Mouse (Mus musculus) limb, embryonic 10.5 days (tissue): ENCODE measurements around the gene Gm9817. TPM values are rescaled to one million over a fixed set of nuclear protein-coding genes. Genes with fewer than 3 reads are reported as not detected.
"Not testable (repeated sequence)": the region's sequence is repeated elsewhere in the genome, so short reads cannot be mapped to it uniquely, and the experiment has no call there.

Experiments
- DNase-seq: peaks from one replicate; pipeline ENCODE4 v3.0.0-alpha.2; 2017; ENCODE audit warnings: low spot score
- H3K27ac ChIP-seq: fragments of 300-500 bp; sonication (generic); 2 replicates; pipeline ENCODE4 v1.5.1; 2016; ENCODE audit warnings: mild to moderate bottlenecking
- H3K27me3 ChIP-seq: fragments of 300-500 bp; sonication (generic); 2 replicates; pipeline ENCODE4 v1.6.1; 2016; ENCODE audit warnings: low read depth, mild to moderate bottlenecking; ENCODE audit not compliant: poor library complexity, severe bottlenecking
- H3K36me3 ChIP-seq: fragments of 300-500 bp; sonication (generic); 2 replicates; pipeline ENCODE4 v1.6.1; 2016; ENCODE audit warnings: mild to moderate bottlenecking, moderate library complexity
- H3K4me1 ChIP-seq: fragments of 300-500 bp; sonication (generic); 2 replicates; pipeline ENCODE4 v1.6.1; 2016
- H3K4me3 ChIP-seq: fragments of 300-500 bp; sonication (generic); 2 replicates; pipeline ENCODE4 v1.5.1; 2016; ENCODE audit warnings: mild to moderate bottlenecking, moderate library complexity
- H3K9me3 ChIP-seq: fragments of 300-500 bp; sonication (generic); replicated peaks from 2 replicates; pipeline ENCODE4 v1.6.1; 2016; ENCODE audit warnings: mild to moderate bottlenecking
- WGBS: fragments of 180-500 bp; shearing (Covaris S2); methylation state at CpG from one replicate; pipeline ENCODE4 v1.1.7; 2016; 5-methylcytosine and 5-hydroxymethylcytosine counted together
- polyA plus RNA-seq: library from polyadenylated mRNA; unstranded; fragments of >200 nt; fragmentation: Nextera tagmentation; extraction: Ambion mirVana; gene quantifications from 2 replicates; pipeline ENCODE4 v1.2.1, GENCODE M21; 2016

Gene Gm9817
- polyA plus RNA-seq = not detected in 2 replicates

DNA sequence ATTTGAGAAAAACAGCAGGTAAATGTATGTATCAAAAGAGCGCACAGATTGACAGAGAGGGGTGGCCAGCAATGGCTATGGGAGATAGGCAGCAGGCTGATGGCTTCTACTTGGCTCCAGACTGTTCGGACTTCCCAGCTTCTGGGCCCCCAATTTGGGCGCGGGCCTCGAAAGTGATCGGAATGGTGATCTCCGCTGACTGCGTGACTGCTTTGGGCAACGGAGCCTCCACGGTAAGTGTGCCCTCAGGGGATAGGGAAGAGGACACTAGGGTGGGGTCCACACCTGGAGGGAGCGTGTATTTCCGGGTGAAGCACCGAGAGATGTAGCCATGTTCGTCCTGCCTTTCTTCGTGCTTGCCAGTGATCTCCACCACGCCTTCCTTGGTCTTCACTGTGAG, at the start of gene Gm9817:
TSS of gene Gm9817 (plus strand) at position 301 of the 400 bp plus-strand sequence.
- Histone ChIP-seq H3K27me3 (peaks cover 21% of the 10 kb centered on the region), H3K4me3 (peak within 1 kb of the TSS; percentile 8; the same call in 1 of the 2 replicates)
- H3K27ac ChIP-seq, H3K4me1 ChIP-seq, H3K9me3 ChIP-seq, DNase-seq, H3K36me3 ChIP-seq: not testable (repeated sequence)
- WGBS = 58% methylated on average over 16 of the region's 16 CpGs

- Histone ChIP-seq H3K27me3 (no peaks in the 10 kb centered on the region), H3K4me3 (no peak overlapping the region), H3K9me3 (no peaks in the 10 kb centered on the region), H3K4me1 (peaks cover 45% of the 10 kb centered on the region), H3K36me3 (no peaks in the 10 kb centered on the region), H3K27ac (no peak overlapping the region)
- 91% methylated on average over 1 of the region's 1 CpGs for WGBS
- DNase-seq = no peak
Measured at GRCm38 (mm10) chr13:45029791-45030190, 48.7 kb upstream of the Gm9817 start.

GRCm38 (mm10) chr13:45030830-45031229, 47.7 kb upstream of the Gm9817 start:
- Histone ChIP-seq H3K4me3 (no peak overlapping the region), H3K9me3 (no peaks in the 10 kb centered on the region), H3K4me1 (peaks cover 50% of the 10 kb centered on the region), H3K27ac (peak overlapping the region; percentile 30; the same call in 1 of the 2 replicates), H3K27me3 (no peaks in the 10 kb centered on the region), H3K36me3 (no peaks in the 10 kb centered on the region)
- WGBS = 19% methylated on average over 12 of the region's 12 CpGs
- DNase-seq = peak; percentile 94

- no peaks in the 10 kb centered on the region for H3K27me3 ChIP-seq
- DNase-seq = no peak
- H3K4me1 ChIP-seq = peaks cover 55% of the 10 kb centered on the region
- 74% methylated on average over 10 of the region's 10 CpGs for WGBS
- H3K9me3 ChIP-seq = no peaks in the 10 kb centered on the region
- no peaks in the 10 kb centered on the region for H3K36me3 ChIP-seq
- H3K27ac ChIP-seq = 0 out of 2 replicates have a peak overlapping the region, but pooled peaks have one; percentile 30
- H3K4me3 ChIP-seq = no peak overlapping the region
Measured at GRCm38 (mm10) chr13:45031314-45031713, 47.2 kb upstream of the Gm9817 start.

DNA sequence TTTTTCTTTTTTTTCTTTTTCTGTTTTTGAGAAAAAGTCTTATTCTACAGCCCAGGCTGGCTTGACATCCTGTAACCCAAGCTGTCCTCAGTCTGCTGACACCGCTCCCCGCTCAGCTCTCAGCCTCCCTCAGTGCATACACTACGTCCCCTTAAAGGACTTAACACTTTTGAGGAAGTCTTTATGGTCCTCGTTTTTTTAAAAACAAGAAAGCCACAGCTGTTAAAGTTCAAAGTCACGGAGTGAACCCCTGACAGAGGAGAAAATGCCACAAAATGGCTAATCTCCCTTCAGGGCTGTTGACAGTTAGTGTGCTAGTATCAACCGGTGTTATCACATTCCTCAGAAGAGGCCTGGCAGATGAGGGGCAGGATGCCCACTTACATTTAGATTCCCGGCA, 46.7 kb upstream of the Gm9817 start:
- DNase-seq = peak; percentile 30
- Histone ChIP-seq H3K27ac (peak overlapping the region; percentile 0; the same call in 1 of the 2 replicates), H3K4me1 (peaks cover 59% of the 10 kb centered on the region)

DNA sequence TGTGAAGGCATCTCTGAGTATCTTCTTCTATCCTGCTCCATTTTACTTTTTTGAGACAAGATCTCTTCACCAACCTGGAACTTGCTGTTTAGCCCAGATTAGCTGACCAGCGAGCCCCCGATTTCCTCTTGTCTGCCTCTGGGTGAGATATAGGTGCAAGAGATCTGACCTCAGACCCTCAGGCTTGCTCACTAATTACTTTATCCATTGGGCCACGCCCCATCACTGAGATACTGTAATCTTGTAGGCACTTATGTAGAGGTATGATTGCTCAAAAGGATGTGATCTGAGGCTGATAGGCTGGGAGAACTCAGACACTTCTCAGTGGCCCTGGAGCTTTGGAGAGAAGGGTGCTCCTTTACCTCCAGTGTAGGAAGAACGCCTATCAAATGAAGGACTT, 46.0 kb upstream of the Gm9817 start:
- Histone ChIP-seq H3K4me3 (no peak overlapping the region), H3K9me3 (no peaks in the 10 kb centered on the region), H3K36me3 (no peaks in the 10 kb centered on the region), H3K4me1 (peaks cover 63% of the 10 kb centered on the region), H3K27ac (peak overlapping the region; percentile 70; the same call in 1 of the 2 replicates), H3K27me3 (no peaks in the 10 kb centered on the region)
- 82% methylated on average over 4 of the region's 4 CpGs for WGBS
- no peak for DNase-seq

More for the DNA sequence above, 46.7 kb upstream of the Gm9817 start:
- 46% methylated on average over 7 of the region's 7 CpGs for WGBS
- no peaks in the 10 kb centered on the region for H3K9me3 ChIP-seq
- H3K4me3 ChIP-seq = no peak overlapping the region
- H3K36me3 ChIP-seq = no peaks in the 10 kb centered on the region
- no peaks in the 10 kb centered on the region for H3K27me3 ChIP-seq

DNA sequence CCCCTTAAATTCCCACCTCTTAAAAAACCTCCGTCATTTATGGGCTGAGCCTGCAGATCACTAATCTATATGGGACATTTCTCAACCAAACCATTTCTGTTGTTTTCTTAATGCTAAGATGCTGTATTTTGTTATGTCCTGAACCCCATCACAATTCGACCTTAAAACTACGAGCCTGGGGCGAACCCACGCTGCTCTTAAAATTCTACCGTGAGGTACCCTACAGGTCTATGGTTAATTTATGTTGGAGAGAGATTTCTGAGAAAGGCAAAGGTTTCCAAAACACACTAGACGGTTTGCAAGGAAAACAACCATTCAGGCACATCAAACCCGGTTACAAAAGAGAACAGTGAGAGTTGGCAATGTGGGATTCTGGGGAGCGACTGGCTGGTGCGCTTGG, 45.1 kb upstream of the Gm9817 start:
- WGBS = 87% methylated on average over 10 of the region's 10 CpGs
- H3K9me3 ChIP-seq = no peaks in the 10 kb centered on the region
- H3K4me3 ChIP-seq = no peak overlapping the region
- H3K4me1 ChIP-seq = peaks cover 63% of the 10 kb centered on the region
- H3K27me3 ChIP-seq = no peaks in the 10 kb centered on the region
- H3K27ac ChIP-seq = peak overlapping the region; percentile 70
- no peaks in the 10 kb centered on the region for H3K36me3 ChIP-seq
- no peak for DNase-seq

DNA sequence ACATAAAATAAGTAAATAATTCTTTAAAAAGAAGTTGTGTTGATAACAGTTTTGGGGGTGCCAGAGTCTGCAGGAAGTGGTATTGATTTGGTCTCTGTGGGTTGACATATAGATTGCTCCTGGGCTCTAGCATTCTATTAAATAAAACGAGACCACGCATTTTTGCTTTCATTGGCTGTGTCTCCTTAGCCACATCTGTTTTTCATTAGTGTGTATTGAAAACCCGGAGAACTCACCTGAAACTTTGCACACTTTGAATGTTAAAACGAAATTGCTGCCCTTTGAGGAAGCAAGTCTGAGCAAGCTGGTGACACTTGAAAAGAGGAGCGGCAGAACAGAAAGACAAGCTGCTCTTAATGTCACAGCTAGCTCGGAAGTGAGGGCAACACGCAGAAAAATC, 43.7 kb upstream of the Gm9817 start:
- peaks cover 63% of the 10 kb centered on the region for H3K4me1 ChIP-seq
- H3K4me3 ChIP-seq = no peak overlapping the region
- no peaks in the 10 kb centered on the region for H3K9me3 ChIP-seq
- 27% methylated on average over 7 of the region's 7 CpGs for WGBS
- peak overlapping the region; percentile 70 for H3K27ac ChIP-seq
- no peak for DNase-seq
- no peaks in the 10 kb centered on the region for H3K36me3 ChIP-seq
- H3K27me3 ChIP-seq = no peaks in the 10 kb centered on the region

DNA sequence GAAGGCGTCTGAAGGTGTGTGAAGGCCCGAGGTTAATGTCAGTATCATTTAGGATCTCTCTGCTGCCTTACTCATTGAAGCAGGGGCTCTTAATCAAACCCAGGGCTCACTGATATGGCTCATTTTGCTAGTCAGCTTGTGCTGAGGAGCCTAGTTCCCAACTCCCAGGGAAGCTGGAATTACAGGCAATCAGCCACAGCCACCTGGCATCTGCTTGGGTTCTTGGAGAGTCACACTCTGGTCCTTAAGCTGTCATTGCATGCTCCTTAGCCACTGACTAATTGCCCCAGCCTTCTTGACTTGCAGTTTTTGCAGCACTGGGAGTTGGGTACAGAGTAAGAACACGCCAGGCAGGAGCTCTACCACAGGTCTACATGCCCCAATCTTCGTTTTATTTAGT, 42.1 kb upstream of the Gm9817 start:
- Histone ChIP-seq H3K27ac (peak overlapping the region; percentile 62), H3K4me3 (no peak overlapping the region), H3K27me3 (no peaks in the 10 kb centered on the region), H3K36me3 (no peaks in the 10 kb centered on the region), H3K4me1 (peaks cover 57% of the 10 kb centered on the region), H3K9me3 (no peaks in the 10 kb centered on the region)
- 76% methylated on average over 4 of the region's 4 CpGs for WGBS
- DNase-seq = peak; percentile 57

GRCm38 (mm10) chr13:45040195-45040594, 38.3 kb upstream of the Gm9817 start:
- H3K27me3 ChIP-seq = no peaks in the 10 kb centered on the region
- no peaks in the 10 kb centered on the region for H3K36me3 ChIP-seq
- peaks cover 20% of the 10 kb centered on the region for H3K4me1 ChIP-seq
- no peak overlapping the region for H3K27ac ChIP-seq
- 79% methylated on average over 4 of the region's 4 CpGs for WGBS
- H3K9me3 ChIP-seq = no peaks in the 10 kb centered on the region
- no peak for DNase-seq
- H3K4me3 ChIP-seq = no peak overlapping the region

DNA sequence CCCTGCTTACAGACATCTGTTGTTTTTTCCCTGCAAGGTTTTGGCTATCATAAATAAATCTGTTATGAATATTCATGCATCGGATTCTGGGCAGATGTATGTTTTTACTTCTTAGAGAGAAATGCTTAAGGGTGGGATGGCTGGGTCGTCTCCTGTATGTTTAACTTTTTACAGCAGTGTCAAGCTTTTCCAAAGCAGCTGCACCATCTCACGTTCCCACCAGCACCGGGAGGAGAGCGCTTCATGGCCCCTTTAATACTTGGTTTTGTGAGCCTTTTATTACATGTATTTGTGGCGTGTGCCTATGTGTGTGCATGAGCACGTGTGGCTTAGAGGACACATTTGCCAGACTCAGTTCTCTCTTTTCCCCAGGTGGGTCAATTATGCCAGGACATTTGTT, 37.8 kb upstream of the Gm9817 start:
- Histone ChIP-seq H3K4me3 (no peak overlapping the region), H3K36me3 (no peaks in the 10 kb centered on the region), H3K9me3 (no peaks in the 10 kb centered on the region), H3K27ac (no peak overlapping the region), H3K27me3 (no peaks in the 10 kb centered on the region), H3K4me1 (peaks cover 14% of the 10 kb centered on the region)
- WGBS = 91% methylated on average over 7 of the region's 7 CpGs
- DNase-seq = no peak

DNA sequence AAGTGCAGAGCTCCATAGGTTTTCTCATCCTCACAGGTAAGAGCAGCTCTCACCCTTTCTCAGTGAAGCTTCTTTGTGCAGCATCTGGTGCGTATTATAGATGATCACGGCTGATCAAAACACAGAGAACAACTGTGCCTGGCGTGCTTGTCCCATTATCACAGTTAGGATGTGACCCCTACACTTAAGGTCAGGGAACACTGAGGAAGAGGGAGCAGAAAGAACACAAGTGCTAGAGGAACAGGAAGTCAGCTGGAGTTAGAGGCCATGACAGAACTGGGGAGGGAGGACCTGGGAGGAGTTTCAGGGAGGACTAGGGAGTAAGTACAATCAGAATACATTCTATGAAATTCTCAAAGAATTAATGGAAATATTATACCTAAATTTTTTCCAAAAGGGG, 35.0 kb upstream of the Gm9817 start:
- Histone ChIP-seq H3K27ac (no peak overlapping the region), H3K27me3 (no peaks in the 10 kb centered on the region), H3K36me3 (no peaks in the 10 kb centered on the region), H3K9me3 (no peaks in the 10 kb centered on the region), H3K4me1 (no peaks in the 10 kb centered on the region), H3K4me3 (no peak overlapping the region)
- no peak for DNase-seq
- WGBS = 46% methylated on average over 3 of the region's 3 CpGs

DNA sequence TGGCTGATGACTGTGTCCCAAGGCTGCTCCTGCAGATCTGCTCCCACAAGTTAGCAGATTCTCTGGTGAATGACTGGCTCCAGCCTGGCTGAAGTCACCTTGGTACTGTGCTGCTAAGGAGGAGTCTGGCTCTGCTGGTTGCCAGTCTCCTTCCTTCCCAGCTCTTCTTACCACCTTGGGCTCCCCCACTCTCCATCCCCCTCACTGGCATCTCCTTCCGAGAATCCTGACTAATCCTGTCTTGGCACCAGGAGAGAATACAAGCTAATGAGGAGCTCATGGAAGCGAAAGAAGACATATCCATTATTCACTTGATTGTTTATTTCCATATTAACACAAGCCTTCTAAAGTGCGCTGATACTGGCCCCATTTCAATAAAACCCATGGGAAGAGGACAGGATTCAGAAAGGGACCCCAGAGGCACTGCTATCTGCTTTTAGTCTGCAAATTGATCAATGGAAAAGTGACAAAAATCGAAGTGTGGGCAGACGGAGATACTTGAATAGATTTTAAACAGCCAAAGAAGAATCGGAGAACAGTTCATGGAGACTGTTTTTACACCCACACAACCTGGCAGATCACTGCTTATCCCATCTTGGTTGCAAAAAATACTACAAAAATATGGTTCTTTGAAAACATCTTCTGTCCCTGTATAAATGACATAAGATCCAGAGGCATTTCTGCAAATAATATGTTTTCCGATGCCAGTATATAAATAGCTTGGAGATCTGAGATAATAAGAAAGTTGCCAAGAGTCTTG, 29.1 kb upstream of the Gm9817 start:
- DNase-seq = no peak
- WGBS = 93% methylated on average over 7 of the region's 7 CpGs
- Histone ChIP-seq H3K4me3 (no peak overlapping the region), H3K9me3 (no peaks in the 10 kb centered on the region), H3K4me1 (no peaks in the 10 kb centered on the region), H3K27me3 (no peaks in the 10 kb centered on the region), H3K36me3 (no peaks in the 10 kb centered on the region), H3K27ac (no peak overlapping the region)
